Mouse (Mus musculus): ENCODE measurements around the gene Mterf4.
"Not testable (repeated sequence)": the region's sequence is repeated elsewhere in the genome, so short reads cannot be mapped to it uniquely, and the experiment has no call there.

Mterf4 gene

DNA sequence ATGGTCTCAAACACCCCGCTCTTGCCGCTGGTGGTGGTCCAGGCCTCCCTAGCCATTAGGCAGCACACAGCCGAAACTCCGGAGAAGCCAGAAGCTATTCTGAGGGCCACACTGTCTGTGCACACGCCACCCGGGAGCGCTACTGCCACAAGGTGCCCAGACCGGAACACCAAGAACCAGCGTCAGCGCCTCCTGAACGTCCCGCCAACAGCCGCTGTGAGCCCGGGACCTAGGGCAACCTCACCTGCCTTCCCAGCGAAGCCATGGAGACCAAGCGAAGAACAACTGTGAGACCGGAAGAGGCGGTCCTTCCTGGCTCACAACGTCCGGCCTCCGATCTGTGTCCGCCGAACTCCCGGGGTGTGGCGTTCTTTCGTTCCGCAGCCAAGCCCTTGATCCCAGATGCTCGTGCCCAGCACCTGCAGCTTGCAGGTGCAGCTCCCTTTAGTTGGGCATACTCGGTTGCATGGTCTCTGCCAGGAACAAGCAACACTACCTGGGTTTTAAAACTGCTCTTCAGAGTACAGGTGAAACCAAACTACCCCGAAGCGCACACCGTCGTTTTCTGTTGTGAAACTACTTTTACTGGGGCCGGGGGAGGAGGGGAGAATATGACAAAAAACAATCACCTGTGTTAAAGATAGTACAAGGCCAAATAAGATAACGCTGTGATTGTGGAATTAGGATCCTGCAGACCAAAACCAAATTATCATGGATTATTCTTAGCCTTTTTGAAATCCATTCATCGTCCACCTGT, at the start of gene Mterf4:
TSS of gene Mterf4 (minus strand) at position 335 of the 757 bp plus-strand sequence.
- peak; percentile 80 for DNase-seq

DNA sequence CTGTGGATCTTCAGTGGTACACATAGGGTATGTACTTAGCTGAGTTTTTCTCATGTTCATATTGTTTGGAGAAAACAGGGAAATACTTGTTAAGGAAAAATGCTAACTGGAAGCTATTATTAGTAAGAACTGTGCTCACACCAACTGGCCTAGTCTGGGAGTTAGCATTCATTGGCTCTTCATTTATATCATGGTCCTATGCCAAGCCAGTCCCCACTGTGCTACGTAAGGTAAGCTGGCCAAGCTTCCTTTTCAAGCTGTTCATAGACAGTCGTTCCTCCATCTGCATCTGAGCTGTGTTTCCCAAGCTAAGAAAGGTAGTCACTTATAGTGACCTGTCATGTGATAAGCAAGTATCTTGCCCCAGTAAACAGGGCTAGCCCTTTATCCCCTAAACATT, 47.0 kb upstream of the Mterf4 start:
- no peak for DNase-seq

- DNase-seq: no peak
Observed at GRCm38 (mm10) chr1:93349701-93350100, 44.0 kb upstream of the Mterf4 start.

DNA sequence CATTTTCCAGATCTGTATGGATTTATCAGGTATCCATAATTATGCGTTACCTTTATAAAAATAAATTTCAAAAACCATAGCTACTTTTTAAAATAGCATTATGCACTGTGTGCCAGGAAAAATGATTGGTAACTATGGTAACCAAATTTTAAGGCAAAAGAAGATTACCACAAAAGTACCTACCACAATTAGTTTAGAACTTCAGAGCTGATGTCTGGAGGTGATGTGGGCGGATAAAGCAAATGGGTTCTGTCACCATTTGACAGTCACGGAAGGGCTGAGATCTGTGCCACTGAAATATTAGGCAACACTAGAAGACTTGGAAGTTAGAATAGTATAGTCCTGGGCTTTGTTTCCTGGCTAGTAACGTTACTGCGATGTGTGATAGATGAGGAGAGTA, 41.5 kb upstream of the Mterf4 start:
- DNase-seq: no peak

DNA sequence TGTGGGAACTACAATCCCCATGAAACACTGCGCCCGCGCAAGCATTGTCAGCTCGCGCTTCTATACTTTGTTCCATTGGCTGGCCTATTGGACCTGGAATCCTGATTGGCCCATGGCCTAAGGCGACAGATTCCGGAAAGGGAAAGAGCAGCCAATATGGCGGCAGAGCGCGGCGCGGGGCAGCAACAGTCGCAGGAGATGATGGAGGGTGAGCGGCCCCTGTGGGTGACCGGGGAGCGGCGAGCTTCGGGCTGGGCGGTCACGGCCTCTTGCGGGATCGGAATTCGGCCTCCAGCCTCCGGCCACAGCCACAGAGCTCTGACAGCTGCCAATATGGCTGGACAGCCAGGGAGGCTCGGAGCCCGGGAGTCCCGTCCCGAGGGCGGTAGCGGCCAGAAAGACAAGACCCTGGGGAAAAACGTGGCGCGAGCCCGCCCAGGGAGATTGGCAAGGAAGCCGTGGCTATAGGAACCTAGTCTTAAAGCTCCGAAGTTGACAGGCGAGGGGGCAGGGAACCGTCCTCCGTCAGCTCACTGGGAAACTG, 37.9 kb upstream of the Mterf4 start:
- DNase-seq: peak; percentile 92

DNA sequence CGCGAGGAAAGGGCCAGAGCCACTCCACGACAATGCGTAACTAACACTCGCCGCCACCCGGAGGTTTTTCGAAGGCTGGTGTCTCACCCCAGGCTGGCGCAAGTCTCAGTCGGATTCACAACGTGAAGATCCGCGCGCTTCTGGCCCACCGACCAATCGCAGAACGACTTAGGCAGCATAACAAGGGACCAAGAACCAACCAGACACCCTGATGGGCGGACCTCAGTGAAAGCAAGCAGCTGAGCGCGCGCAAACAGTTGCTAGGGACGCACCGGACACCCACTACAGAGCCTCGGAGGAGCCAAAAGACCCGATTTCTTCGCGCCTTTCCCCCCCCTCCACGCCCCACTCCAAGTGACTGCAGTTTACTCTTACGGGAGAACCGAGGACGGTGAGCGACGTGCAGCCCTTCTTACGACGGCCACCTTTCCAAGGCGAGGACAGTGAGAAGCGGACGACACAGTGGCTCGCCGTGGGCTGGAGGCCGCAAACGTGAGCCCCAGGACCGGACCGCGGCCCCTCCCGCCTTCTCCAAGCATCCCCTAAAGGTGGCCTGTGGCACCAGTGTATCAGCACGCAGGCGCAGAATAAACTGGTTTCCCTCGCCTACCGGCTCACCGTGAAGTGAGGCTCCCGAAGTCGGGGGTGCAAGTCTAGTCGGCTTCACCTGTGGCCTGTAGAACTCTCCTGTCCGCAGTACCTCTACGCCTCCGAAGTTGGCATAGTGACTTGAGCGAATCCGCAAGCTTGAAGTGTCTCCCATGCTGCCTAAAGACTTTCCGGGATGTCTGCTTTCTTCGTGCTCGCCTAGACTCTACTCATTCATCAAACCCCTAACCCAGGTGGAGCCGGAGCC, 37.2 kb upstream of the Mterf4 start, which contains the start of the genes Ppp1r7 and Pask:
TSS of gene Ppp1r7 (plus strand) at position 207 of the 856 bp plus-strand sequence.
TSS of gene Pask (minus strand) at position 835 of the 856 bp plus-strand sequence.
- DNase-seq: peak; percentile 91

DNA sequence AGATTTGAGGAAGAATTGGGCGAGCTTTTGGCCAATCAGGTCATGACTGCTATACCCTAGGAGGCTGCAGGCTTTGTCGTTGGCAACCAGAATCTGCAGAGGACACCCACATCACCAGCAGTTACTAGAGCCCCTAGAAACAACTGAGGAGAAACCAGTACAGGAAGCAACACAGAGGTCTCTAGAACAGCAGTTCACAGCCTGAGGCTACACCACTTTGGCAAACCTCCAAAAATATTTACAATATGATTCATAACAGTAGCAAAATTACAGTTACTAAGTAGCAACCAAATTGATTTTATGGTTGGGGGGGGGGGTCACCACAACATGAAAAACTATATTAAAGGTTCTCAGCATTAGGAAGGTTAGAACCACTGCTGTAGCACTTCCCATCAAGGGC, 28.9 kb upstream of the Mterf4 start:
- no peak for DNase-seq

DNA sequence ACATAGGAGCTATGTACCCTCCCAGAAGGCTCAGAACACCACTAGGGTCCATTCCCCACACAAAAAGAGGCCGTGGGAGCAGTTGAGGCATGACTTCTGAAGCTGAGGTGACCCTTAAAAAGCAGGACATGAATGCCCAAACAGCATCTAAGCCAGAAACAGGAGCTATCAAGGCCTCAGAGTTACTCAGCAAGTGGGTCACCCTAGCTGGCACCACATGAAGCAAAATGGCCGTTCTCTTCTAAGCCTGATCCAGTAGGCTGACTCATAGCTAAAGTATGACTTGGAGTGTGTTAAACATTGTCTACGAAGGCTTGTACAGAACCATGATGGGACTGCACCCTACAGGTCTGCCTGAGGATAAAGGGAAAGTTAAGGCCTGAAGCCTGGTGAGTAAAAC, 20.7 kb upstream of the Mterf4 start:
- no peak for DNase-seq

DNA sequence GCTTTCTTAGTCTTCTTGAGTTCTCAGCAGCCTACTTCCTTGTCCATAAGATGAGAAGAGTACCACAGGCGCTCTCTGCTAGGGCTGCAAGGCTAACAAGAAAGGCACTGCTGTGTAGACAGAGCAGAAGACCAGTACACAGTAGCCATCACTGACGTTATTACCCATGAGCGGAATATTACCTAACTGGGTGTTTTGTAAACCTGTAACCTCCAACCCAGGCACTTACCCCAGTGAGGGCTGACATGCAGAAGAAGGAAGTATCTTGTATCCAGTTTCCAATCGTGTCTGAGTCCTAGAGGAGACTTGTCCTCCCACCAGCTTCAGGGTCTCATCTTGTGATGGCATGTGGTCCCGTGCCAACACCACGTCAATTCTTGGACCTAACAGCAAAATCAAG, 18.3 kb upstream of the Mterf4 start:
- no peak for DNase-seq

GRCm38 (mm10) chr1:93300578-93300977, 5.1 kb downstream of the Mterf4 start:
- no peak for DNase-seq

DNA sequence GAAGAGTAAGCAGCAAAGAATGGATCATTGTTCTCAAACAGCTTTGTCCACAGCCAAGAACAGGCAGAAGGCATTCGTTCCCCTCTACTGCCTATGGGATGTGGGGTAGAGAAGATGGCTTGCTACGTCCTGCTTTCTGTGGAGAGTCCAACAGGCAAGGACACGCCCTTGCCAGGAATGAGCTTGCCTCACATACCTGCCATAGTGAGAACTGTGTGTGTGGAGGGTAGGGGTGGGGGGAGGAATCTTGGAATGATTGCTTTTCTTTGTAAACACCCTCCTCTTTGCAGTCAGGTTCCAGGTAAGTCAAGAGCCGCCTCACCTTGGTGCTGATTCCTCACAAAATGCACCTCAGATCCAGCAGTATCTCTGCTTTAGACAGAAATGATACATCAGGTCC, 5.9 kb downstream of the Mterf4 start:
- DNase-seq: no peak

DNA sequence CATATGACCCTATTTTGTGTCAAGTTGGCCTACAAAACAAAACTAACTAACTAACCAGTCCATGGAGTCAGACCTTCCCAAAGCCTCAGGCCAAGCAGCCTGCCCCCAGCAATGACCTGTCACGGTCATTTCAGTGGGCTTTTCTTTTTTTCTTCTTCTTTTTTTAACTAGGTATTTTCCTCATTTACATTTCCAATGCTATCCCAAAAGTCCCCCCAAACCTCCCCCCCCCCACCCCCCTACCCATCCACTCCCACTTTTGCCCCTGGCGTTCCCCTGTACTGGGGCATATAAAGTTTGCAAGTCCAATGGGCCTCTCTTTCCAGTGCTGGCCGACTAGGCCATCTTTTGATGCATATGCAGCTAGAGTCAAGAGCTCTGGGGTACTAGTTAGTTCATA, 11.2 kb downstream of the Mterf4 start:
- not testable (repeated sequence) for DNase-seq

DNA sequence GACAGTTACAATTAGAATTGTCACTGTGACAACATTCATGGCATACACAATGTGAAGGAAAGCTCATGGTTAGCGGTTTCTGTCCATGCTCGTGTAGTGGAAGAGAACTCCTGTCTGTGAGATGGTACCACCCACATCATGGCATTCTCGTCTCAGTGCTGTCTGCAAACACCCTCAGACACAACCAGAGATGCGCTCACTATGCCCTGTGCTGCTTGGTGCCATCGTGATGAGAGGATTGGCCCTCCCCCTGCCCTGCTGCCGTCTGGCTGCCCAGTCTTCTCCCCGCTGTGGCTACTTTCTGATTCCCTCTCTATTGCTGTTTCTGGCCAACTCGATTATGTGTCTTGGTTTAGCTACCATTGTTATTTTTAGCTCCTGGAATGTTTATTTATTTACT, 13.7 kb downstream of the Mterf4 start:
- no peak for DNase-seq

DNA sequence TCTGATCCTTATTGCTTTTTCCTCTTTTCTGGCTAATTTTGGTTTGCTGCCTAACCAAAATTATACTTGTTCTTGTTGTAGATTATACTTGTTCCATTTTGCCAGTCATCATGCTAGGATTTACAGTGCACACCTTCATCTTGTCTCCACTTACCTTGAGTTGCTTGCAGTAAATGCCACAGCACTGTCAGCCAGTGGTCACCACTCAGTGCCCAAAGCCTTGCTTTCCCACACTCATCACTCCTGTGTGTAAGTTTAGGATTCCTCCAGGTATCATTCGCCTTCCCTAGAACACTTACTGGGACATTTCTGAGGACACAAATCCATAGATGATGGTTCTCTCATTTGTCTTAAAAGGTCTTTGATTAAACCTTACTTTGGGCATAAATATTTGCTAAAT, 14.1 kb downstream of the Mterf4 start:
- no peak for DNase-seq

DNA sequence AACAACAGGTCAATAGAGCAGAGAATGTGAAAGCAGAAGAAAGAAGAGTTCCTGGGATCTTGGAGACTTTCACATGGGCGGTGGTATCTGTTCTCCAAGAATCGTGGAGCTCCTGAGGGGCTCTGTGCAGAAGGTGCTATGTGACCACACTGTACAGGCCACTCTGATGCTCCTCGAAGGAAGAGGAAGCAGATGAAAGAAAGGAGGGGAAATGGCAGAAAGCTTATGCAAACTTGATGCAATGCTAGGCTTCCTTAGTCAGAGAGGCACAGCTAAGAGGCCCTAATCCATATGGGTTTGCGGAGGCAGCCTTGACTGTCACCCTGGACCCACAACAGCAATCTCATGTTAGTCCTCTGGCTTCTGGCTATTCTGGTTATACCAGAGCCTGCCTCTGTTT, 14.8 kb downstream of the Mterf4 start:
- DNase-seq: no peak

DNA sequence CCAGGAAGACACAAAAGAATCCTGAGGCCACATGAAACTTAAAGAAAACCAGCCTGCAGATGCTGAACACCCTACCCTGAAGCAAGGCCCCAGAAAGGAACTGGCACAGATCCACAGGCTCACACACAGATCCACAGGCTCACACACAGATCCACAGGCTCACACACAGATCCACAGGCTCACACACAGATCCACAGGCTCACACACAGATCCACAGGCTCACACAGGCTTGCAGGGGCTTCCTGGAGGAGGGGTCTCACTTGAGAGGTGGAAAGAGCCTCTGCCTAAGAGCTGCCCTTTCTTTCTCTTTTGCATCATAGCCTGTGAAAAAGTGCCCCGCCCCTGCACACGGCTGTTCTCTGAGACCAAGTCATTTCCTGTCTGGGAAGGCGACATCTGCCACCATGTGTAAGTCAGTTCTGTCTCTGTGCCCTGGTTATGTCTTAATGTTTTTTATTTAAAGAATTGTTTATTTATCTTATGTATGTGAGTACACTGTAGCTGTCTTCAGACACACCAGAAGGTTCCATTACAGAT, 16.0 kb downstream of the Mterf4 start:
- no peak for DNase-seq

- DNase-seq: no peak
Observed at GRCm38 (mm10) chr1:93277041-93277440, 28.7 kb downstream of the Mterf4 start.

DNA sequence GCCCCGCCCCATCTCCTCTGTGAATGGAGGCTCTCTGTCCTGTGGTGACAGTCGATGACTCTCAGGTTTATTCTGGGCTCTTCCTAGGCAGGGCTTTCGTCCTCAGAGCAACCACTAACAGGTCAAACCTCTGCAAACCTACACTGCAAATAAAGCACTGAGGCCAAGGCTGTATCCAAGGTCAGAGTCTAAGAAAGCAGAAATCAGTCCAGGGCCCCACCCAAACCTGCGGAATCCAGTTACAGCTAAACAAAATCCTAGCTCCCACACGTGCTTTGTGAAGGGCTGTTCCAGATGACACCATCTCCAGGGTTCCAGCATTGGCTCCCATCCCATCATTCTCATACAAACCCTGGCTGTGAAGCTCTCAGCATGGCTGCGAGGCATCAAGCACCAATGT, 30.2 kb downstream of the Mterf4 start:
- DNase-seq: no peak

DNA sequence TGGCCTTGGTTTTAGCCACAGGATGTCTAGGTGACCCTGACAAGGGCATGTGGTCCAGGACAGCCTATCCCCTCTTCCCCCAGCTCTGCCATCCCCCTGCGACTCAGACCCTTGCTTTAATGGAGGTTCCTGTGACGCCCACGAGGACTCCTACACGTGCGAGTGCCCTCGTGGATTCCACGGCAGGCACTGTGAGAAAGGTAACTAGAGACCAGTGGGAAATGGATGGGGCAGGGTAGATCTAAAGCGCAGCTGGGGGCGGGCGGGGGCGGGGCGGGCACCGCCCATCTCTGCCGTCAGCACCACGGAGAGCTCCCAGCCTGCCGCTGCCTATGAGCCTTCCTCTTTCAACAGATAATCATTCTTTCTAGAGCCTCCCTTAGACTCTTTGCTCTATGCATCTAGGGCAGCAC, 33.3 kb downstream of the Mterf4 start:
- no peak for DNase-seq

- DNase-seq: no peak
Observed at GRCm38 (mm10) chr1:93271751-93272150, 34.0 kb downstream of the Mterf4 start.

DNA sequence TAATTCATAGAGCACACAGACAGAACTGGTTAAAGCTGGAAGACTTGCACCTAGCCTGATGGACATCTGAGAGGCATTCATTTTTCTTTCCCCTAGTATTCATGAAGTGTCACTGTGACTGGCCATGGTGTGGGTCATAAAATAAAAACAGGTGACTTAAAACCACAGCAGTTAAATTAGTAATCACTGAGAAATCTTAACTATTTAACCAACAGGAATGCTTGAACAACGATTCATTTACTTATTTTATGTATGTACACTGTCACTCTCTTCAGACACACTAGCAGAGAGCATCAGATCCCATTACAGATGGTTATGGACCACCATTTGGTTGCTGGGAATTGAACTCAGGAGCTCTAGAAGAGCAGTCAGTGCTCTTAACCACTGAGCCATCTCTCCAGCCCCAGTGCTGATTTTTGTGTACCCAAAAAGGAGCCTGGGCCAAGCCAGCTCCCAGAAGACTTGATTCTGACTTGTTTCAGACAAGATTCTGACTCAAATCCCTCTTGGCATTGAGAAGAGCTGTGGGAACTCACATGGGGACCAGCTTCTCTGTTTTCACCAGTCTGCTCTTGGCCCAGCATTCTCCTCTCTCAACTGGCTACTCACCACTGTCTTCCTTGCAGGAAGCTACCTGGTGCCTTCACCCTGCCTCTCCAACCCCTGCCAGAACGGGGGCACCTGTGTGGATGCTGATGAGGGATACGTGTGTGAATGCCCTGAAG, 35.0 kb downstream of the Mterf4 start:
- DNase-seq: no peak

DNA sequence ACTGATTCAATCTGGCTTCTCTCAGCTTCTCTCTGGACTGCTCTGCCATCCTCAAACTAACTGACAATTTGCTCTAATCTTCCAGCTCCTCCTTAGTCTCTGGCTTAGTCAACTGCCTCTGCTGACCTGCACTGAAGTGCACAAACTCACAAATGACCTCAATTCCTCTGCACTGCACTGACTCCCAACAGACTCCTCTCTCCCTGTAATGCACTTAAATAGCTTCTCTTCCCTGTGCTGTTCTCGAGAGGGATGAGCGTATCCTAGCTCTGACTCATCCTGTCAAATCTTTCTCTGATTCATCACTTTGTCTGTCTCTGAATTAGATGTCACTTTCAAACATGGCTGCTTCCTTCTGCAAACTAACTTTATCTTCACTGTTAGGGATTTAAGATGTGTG, 37.5 kb downstream of the Mterf4 start:
- DNase-seq: no peak

- DNase-seq: no peak
Observed at GRCm38 (mm10) chr1:93267207-93267606, 38.5 kb downstream of the Mterf4 start.
